Mouse (Mus musculus) ES-Bruce4 (cell line): ENCODE measurements at regions not wholly inside any gene's neighbourhood (a gene's known extent, or its start where the extent isn't known, plus 50 kb on each side); places are given as distances from the start of the nearest gene placed in this dataset.

Experiments
- CTCF ChIP-seq: IDR thresholded peaks from one replicate; pipeline ENCODE4 v1.8.1; 2011; ENCODE audit warnings: low read depth, low read length
- EP300 ChIP-seq: IDR thresholded peaks from 2 replicates; pipeline ENCODE4 v1.6.1; 2011; ENCODE audit warnings: low read depth, low read length; ENCODE audit not compliant: insufficient read depth
- POLR2A ChIP-seq: IDR thresholded peaks from one replicate; pipeline ENCODE4 v1.8.1; 2011; ENCODE audit warnings: low read length; ENCODE audit not compliant: insufficient read depth

DNA sequence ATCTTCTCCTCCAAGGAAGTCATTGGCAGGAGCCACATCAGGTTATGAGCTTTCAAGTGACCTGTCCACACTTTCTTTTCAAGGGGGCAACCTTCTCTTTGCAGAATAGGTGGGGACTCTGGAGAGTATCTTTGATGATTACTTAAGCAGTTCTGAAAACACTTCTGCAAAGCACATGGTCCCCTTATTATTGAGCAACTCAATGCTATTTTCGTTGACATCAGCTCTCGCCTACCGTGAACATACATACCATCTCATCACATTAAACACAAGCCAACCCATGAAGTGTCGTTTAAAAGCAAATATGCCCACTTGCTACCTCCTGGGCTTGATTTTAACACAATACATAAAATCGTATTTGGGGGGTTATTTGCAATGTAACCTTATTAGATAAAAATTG, 141.8 kb downstream of the Maf start:
- TF ChIP-seq POLR2A, result no peak
- TF ChIP-seq CTCF, result no peak
- TF ChIP-seq EP300, result no peak
